Mouse (Mus musculus) kidney, postnatal 0 days (tissue): ENCODE results near the gene Fgfr2. TPM values are rescaled to one million over a fixed set of nuclear protein-coding genes. Genes with fewer than 3 reads are reported as not detected.
A peak's percentile ranks its signal among the peaks of the same experiment; 100 is the strongest.

Experiments used
- ATAC-seq: fragments of 200-750 bp; cut with Nextera tagmentation; replicated peaks from 2 replicates; pipeline ENCODE4 v1.8.0; 2017; ENCODE audit warnings: low read depth, moderate number of reproducible peaks, moderate TSS enrichment, moderate library complexity; ENCODE audit not compliant: low FRiP score
- DNase-seq: peaks from one replicate; pipeline ENCODE4 v3.0.0-alpha.2; 2016; ENCODE audit warnings: low spot score
- H3K27ac ChIP-seq: fragments of 300-500 bp; sonication (generic); 2 replicates; pipeline ENCODE4 v1.5.1; 2014; ENCODE audit warnings: mild to moderate bottlenecking
- H3K27me3 ChIP-seq: fragments of 300-500 bp; sonication (generic); 2 replicates; pipeline ENCODE4 v1.6.1; 2014; ENCODE audit warnings: low read length, mixed read lengths; ENCODE audit not compliant: insufficient read depth
- H3K36me3 ChIP-seq: fragments of 300-500 bp; sonication (generic); 2 replicates; pipeline ENCODE4 v1.6.1; 2014; ENCODE audit warnings: low read length, mixed read lengths; ENCODE audit not compliant: insufficient read depth
- H3K4me1 ChIP-seq: fragments of 300-500 bp; sonication (generic); replicated peaks from 2 replicates; pipeline ENCODE4 v1.6.1; 2014; ENCODE audit warnings: antibody characterized with exemption, low read length, mixed read lengths; ENCODE audit not compliant: insufficient read depth
- H3K4me2 ChIP-seq: fragments of 300-500 bp; sonication (generic); 2 replicates; pipeline ENCODE4 v1.6.1; 2014; ENCODE audit warnings: mild to moderate bottlenecking, low read length, moderate library complexity, mixed read lengths
- H3K4me3 ChIP-seq: fragments of 300-500 bp; sonication (generic); replicated peaks from 2 replicates; pipeline ENCODE4 v1.5.1; 2014; ENCODE audit warnings: low read depth, low read length
- H3K9ac ChIP-seq: fragments of 300-500 bp; sonication (generic); 2 replicates; pipeline ENCODE4 v1.6.1; 2014; ENCODE audit warnings: low read depth, low read length
- H3K9me3 ChIP-seq: fragments of 300-500 bp; sonication (generic); replicated peaks from 2 replicates; pipeline ENCODE4 v1.6.1; 2016; ENCODE audit warnings: low read length, inconsistent platforms, mixed read lengths
- CTCF ChIP-seq: IDR thresholded peaks from 2 replicates; pipeline ENCODE4 v1.5.1; 2016; ENCODE audit warnings: antibody characterized with exemption, low read depth, mild to moderate bottlenecking, moderate library complexity
- WGBS: fragments of 180-500 bp; shearing (Covaris S2); extraction: QIAGEN DNeasy Blood & Tissue Kit; methylation state at CpG from one replicate; pipeline ENCODE4 v1.1.7; 2014; 5-methylcytosine and 5-hydroxymethylcytosine counted together
- polyA plus RNA-seq: library from polyadenylated mRNA; unstranded; fragments of >200 nt; fragmentation: Nextera tagmentation; extraction: Ambion mirVana; gene quantifications from 2 replicates; pipeline ENCODE4 v1.2.1, GENCODE M21; 2015

Gene Fgfr2
- polyA plus RNA-seq, 1 experiment from 2014 or later: 79.8 TPM

DNA sequence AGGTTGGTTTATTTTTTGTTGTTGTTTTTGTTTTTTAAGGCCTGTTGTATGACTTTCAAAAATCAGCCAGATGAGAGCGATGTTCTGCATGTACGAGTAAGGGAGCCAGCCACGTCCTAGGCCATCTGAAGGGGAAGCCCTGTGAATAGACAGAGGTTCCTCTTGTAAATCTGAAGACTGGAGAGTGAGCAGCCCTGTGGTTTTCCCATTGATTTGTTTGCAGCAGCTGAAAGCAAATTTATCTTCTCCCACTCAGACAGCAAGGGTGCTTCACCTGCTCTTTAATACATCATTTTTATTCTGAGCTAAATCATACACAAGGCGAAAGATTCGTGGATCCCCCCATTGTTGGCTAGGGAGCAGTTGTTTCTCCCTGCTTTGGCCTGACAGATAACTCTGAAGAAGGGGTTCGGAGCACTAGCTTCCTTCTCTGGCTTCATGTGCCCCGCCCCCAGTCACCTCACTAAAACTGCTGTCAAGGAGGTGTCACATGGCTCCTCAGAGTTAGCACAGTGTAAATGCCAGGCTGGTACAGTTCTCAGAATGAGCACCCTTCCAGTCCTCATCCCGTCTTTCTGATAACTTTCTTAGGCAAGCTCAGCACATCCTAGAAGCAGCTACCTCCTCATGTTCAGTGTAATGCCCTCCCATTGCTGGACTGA is 818.6 kb downstream of the Fgfr2 start:
- no peak overlapping the region for H3K4me3 ChIP-seq
- no peaks in the 10 kb centered on the region for H3K27me3 ChIP-seq
- no peak overlapping the region for H3K27ac ChIP-seq
- 73% methylated on average over 8 of the region's 8 CpGs for WGBS
- no peaks in the 10 kb centered on the region for H3K36me3 ChIP-seq
- H3K4me1 ChIP-seq: peaks cover 42% of the 10 kb centered on the region
- DNase-seq (no peak), ATAC-seq (no peak)
- no peaks in the 10 kb centered on the region for H3K9me3 ChIP-seq
- no peak overlapping the region for H3K4me2 ChIP-seq
- TF ChIP-seq CTCF: no peak
- no peak overlapping the region for H3K9ac ChIP-seq

DNA sequence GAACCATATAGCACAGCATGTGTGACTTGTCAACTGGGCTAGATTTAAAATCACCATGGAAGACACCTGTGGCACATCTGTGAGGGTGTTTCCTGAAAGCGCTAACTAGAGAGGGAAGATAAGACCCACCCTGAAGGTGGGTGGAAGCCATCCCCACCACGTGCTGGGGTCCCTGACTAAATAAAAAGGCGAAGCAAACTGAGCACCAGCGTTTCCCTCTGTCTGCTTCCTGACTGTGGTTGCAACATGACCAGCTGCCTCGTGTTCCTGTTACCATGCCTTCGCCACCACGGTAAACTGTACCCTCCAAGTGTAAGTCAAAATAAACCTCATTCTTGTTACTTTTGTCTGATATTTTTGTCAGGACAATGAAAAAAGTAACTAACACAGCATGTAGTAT is 819.2 kb downstream of the Fgfr2 start:
- H3K27ac ChIP-seq: no peak overlapping the region

DNA sequence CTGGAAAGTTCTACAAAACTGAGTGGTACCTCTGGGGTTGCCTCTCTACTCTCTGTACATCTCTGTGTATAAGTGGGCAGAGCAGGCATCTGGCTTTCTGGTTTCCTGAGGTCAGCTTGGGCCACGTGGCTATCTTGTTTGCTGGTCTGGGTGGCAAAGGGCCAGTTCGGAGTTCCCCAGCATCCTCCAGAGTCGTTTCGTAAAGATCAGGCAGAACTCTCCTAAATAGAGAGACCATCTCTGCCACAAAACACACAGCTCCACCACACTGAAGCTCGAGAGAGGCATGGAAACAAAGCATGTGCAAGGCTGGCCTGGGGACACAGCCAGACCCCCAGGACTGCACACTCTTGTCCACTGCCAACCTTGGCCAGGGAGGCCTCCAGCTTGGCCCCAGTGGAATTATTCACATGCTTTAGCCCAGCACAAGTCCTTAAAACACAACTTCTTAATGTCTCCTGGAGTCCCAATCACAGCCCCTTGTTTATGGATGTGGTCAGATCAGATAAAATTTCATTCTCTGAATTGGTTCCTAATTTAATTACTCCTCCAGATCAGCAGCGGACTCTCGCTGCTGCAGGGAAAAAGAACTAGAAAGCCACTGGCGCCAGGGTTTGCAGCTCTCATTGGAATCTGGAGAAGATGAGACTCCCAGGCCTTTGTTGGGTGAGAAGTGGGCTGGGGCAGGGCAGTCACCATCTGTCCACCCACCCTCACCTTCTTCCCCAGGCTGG is 820.5 kb downstream of the Fgfr2 start:
- TF ChIP-seq CTCF: no peak
- Histone ChIP-seq H3K27ac (0 out of 2 replicates have a peak overlapping the region, but pooled peaks have one; percentile 1), H3K9me3 (no peaks in the 10 kb centered on the region), H3K4me3 (no peak overlapping the region), H3K4me2 (no peak overlapping the region), H3K9ac (no peak overlapping the region), H3K27me3 (no peaks in the 10 kb centered on the region), H3K4me1 (peaks cover 34% of the 10 kb centered on the region), H3K36me3 (no peaks in the 10 kb centered on the region)
- peak; percentile 54 for DNase-seq
- 61% methylated on average over 8 of the region's 8 CpGs for WGBS
- ATAC-seq: no peak

More for the DNA sequence above, 819.2 kb downstream of the Fgfr2 start:
- Histone ChIP-seq H3K9me3 (no peaks in the 10 kb centered on the region), H3K4me1 (peaks cover 42% of the 10 kb centered on the region), H3K27me3 (no peaks in the 10 kb centered on the region), H3K4me2 (no peak overlapping the region), H3K36me3 (no peaks in the 10 kb centered on the region), H3K9ac (no peak overlapping the region), H3K4me3 (no peak overlapping the region)
- no peak for TF ChIP-seq CTCF
- no peak for ATAC-seq
- 69% methylated on average over 7 of the region's 7 CpGs for WGBS
- no peak for DNase-seq

DNA sequence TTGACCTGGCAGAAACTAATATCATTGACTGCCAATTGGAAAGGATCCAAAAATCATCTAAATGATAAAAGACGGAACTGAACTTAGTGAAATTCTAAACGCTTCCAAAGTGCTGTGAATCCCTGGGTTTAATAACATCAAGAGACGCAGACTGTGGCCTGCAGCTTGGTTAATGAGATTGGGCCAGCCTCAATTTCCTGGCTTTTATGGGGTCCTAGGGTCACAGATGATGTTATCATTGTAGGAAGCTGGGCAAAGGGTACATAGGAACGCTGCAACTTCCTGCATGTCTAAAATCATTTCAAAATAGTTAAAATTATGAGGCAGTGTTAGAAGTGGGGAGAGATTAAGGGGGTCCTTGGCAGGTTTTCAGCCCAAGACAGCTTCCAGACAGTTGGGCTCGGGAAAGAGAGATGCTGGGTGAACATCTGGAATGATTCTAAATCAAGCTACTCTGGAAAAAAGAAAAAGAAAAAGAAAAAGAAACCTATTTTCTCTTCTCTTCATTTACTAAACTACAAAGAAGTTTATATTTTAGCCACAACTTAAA is 823.4 kb downstream of the Fgfr2 start:
- Histone ChIP-seq H3K27me3 (no peaks in the 10 kb centered on the region), H3K4me2 (no peak overlapping the region), H3K27ac (no peak overlapping the region), H3K9ac (no peak overlapping the region), H3K36me3 (no peaks in the 10 kb centered on the region), H3K9me3 (no peaks in the 10 kb centered on the region), H3K4me3 (no peak overlapping the region), H3K4me1 (peaks cover 38% of the 10 kb centered on the region)
- DNase-seq: peak; percentile 56
- no peak for TF ChIP-seq CTCF
- ATAC-seq: no peak
- WGBS: 30% methylated on average over 5 of the region's 5 CpGs

DNA sequence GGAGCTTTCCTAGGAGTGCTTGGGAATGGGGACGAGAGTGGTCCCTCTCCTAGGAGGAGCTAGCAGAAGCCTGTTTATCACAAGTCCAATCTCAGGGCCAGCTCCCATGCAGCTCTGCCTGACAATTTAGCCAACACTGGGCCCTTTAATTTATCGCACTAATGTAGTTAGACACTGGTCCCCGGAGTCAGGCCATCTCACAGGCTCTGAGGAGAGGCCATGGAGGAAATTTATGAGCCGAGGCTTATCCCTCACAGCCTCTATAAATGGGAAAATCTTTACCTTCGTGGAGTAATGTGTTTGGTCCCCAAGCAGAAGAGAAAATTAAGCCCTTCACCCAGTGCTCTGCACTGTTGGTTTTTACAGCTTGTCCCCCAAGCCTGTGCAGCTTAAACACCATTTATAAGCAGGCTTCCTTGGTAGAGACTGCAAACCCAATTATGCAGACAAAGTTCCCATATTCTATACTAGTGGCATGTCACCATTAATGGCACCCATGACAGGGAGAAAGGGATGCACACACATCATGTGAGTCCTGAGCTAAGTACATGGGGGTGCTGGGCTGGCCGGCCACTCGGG is 824.6 kb downstream of the Fgfr2 start:
- Histone ChIP-seq H3K4me3 (no peak overlapping the region), H3K4me1 (peaks cover 34% of the 10 kb centered on the region), H3K27ac (no peak overlapping the region), H3K36me3 (no peaks in the 10 kb centered on the region), H3K27me3 (no peaks in the 10 kb centered on the region), H3K9ac (no peak overlapping the region), H3K4me2 (no peak overlapping the region), H3K9me3 (no peaks in the 10 kb centered on the region)
- ATAC-seq (no peak), DNase-seq (peak; percentile 69)
- 41% methylated on average over 7 of the region's 7 CpGs for WGBS
- no peak for TF ChIP-seq CTCF

DNA sequence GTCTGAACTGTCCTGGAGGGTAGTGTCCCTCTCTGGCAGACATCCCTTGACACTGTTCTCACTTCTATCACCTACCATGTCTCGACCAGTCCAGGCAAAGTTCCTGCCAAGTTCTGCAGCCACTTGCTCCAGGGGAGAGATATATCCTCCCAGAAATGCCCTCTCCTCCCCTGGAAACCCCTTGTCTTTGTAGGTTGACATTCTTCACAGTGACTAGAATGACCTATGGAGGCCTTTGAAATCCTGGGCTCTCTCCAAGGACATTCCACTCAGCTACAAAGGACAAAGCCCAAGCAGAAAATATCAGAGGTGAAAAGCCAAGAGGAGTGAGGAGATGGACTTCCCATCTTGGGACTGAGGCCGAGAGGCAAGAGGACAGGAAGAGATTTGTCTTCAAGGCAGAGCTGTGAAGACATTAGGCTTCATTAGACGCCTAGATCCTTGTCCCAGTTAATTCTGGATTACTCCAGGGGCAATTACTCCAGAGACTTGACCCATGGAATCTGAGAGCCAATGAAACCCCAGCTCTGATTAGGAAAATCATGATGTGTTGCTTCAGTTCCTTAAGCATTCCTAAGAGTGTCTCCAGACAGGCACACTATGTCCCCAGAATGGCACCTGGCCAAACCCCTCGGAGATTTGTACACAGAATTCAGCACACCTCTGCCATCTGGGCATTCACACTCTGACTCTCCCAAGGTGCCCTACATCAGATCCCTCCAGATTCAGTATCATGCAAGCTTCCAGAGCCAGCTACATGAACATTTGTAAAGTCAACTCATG is 826.3 kb downstream of the Fgfr2 start:
- ATAC-seq (no peak), DNase-seq (no peak)
- H3K36me3 ChIP-seq: no peaks in the 10 kb centered on the region
- H3K27me3 ChIP-seq: no peaks in the 10 kb centered on the region
- no peak overlapping the region for H3K9ac ChIP-seq
- H3K4me2 ChIP-seq: no peak overlapping the region
- H3K4me1 ChIP-seq: peaks cover 22% of the 10 kb centered on the region
- H3K9me3 ChIP-seq: no peaks in the 10 kb centered on the region
- H3K4me3 ChIP-seq: no peak overlapping the region
- H3K27ac ChIP-seq: no peak overlapping the region
- no peak for TF ChIP-seq CTCF
- WGBS: 48% methylated on average over 4 of the region's 4 CpGs
